Mouse (Mus musculus) MEL (cell line): Measurements from ENCODE around the gene Ramp3. TPM values are rescaled to one million over a fixed set of nuclear protein-coding genes. Genes with fewer than 3 reads are reported as not detected.

Experiments used
- DNase-seq: peaks from one replicate; pipeline ENCODE4 v3.0.0; 2011; ENCODE audit warnings: low read depth, low spot score
- H3K27ac ChIP-seq: 2 replicates; pipeline ENCODE4 v1.5.1; 2012; ENCODE audit warnings: low read depth, mild to moderate bottlenecking, control low read depth, low read length, moderate library complexity; ENCODE audit not compliant: control insufficient read depth
- H3K27me3 ChIP-seq, 2 experiments: fragments of 150-350 bp in 1 of 2; sonication (generic) in 1 of 2; 2 replicates each; pipeline ENCODE4 v1.6.1; 2012; ENCODE audit warnings: low read length in 2 of 2, mild to moderate bottlenecking in 2 of 2, improper control_type of control experiment in 1 of 2, moderate library complexity in 1 of 2; ENCODE audit not compliant: insufficient read depth in 2 of 2, control insufficient read depth in 1 of 2
- H3K36me3 ChIP-seq, 2 experiments: 2 replicates each; pipeline ENCODE4 v1.6.1; 2012 to 2014; ENCODE audit warnings: low read length in 2 of 2, improper control_type of control experiment in 1 of 2, inconsistent platforms in 1 of 2, mild to moderate bottlenecking in 1 of 2; ENCODE audit not compliant: insufficient read depth in 2 of 2, control insufficient read depth in 1 of 2
- H3K4me1 ChIP-seq, 2 experiments: fragments of 150-350 bp in 1 of 2; sonication (generic) in 1 of 2; 2 replicates each; pipeline ENCODE4 v1.6.1; 2012; ENCODE audit warnings: low read length in 2 of 2, improper control_type of control experiment in 1 of 2, mild to moderate bottlenecking in 1 of 2; ENCODE audit not compliant: insufficient read depth in 2 of 2, control insufficient read depth in 1 of 2
- H3K4me3 ChIP-seq, 2 experiments: fragments of 150-350 bp in 1 of 2; sonication (generic) in 1 of 2; 2 replicates each; pipeline ENCODE4 v1.5.1; 2012; ENCODE audit warnings: low read depth in 2 of 2, low read length in 2 of 2, mild to moderate bottlenecking in 2 of 2, moderate library complexity in 2 of 2, control low read depth in 1 of 2, improper control_type of control experiment in 1 of 2; ENCODE audit not compliant: control insufficient read depth in 1 of 2, insufficient read depth in 1 of 2
- H3K79me2 ChIP-seq: 2 replicates; pipeline ENCODE4 v1.6.1; 2012; ENCODE audit warnings: mild to moderate bottlenecking, low read length, moderate library complexity; ENCODE audit not compliant: control insufficient read depth, poor library complexity, insufficient read depth
- H3K9ac ChIP-seq: 2 replicates; pipeline ENCODE4 v1.6.1; 2012; ENCODE audit warnings: low read depth, mild to moderate bottlenecking, control low read depth, low read length, moderate library complexity; ENCODE audit not compliant: control insufficient read depth, poor library complexity, severe bottlenecking
- H3K9me3 ChIP-seq: fragments of 150-350 bp; sonication (generic); replicated peaks from 2 replicates; pipeline ENCODE4 v1.6.1; 2012; ENCODE audit warnings: mild to moderate bottlenecking, low read length, improper control_type of control experiment, moderate library complexity; ENCODE audit not compliant: insufficient read depth
- CTCF ChIP-seq, 3 experiments: IDR thresholded peaks in 2 of 3; conservative IDR thresholded peaks in 1 of 3; 2 replicates each; pipeline ENCODE4 v1.5.1; 2011 to 2012; ENCODE audit warnings: low read length in 3 of 3, low read depth in 2 of 3, mild to moderate bottlenecking in 2 of 3, improper control_type of control experiment in 1 of 3, inconsistent platforms in 1 of 3, mixed read lengths in 1 of 3, moderate library complexity in 1 of 3; ENCODE audit not compliant: control insufficient read depth in 1 of 3, insufficient read depth in 1 of 3, poor library complexity in 1 of 3, severe bottlenecking in 1 of 3
- EP300 ChIP-seq, 2 experiments: IDR thresholded peaks; 2 replicates each; pipeline ENCODE4 v1.6.1; 2011; ENCODE audit warnings: improper control_type of control experiment in 2 of 2, low read length in 2 of 2, low read depth in 1 of 2, mild to moderate bottlenecking in 1 of 2
- ETS1 ChIP-seq: IDR thresholded peaks from 2 replicates; pipeline ENCODE4 v1.6.1; 2012; ENCODE audit warnings: low read depth, mild to moderate bottlenecking, inconsistent platforms, low read length, improper control_type of control experiment, moderate library complexity
- GABPA ChIP-seq: IDR thresholded peaks from 2 replicates; pipeline ENCODE4 v1.6.1; 2012; ENCODE audit warnings: low read depth, mild to moderate bottlenecking, inconsistent platforms, low read length, improper control_type of control experiment, moderate library complexity
- JUND ChIP-seq: IDR thresholded peaks from 2 replicates; pipeline ENCODE4 v1.6.1; 2011; ENCODE audit warnings: low read depth, mild to moderate bottlenecking, improper control_type of control experiment, low read length
- NRF1 ChIP-seq: IDR thresholded peaks from 2 replicates; pipeline ENCODE4 v1.6.1; 2014; ENCODE audit warnings: low read depth, mild to moderate bottlenecking, inconsistent platforms, low read length, improper control_type of control experiment, moderate library complexity; ENCODE audit not compliant: poor library complexity, insufficient read depth, severe bottlenecking
- POLR2AphosphoS2 ChIP-seq: IDR thresholded peaks from 2 replicates; pipeline ENCODE4 v1.6.1; 2011; ENCODE audit warnings: low read length, improper control_type of control experiment
- POLR2AphosphoS5 ChIP-seq: IDR thresholded peaks from 2 replicates; pipeline ENCODE4 v1.6.1; 2012; ENCODE audit warnings: low read depth, borderline replicate concordance, mild to moderate bottlenecking, inconsistent platforms, low read length, moderate library complexity, mixed read lengths
- RCOR1 ChIP-seq: IDR thresholded peaks from 2 replicates; pipeline ENCODE4 v1.6.1; 2012; ENCODE audit warnings: low read depth, mild to moderate bottlenecking, inconsistent platforms, low read length, improper control_type of control experiment
- SIN3A ChIP-seq: IDR thresholded peaks from 2 replicates; pipeline ENCODE4 v1.6.1; 2012; ENCODE audit warnings: low read length, improper control_type of control experiment, inconsistent platforms
- SMC3 ChIP-seq: IDR thresholded peaks from 2 replicates; pipeline ENCODE4 v1.6.1; 2011; ENCODE audit warnings: low read depth, low read length, improper control_type of control experiment
- UBTF ChIP-seq: IDR thresholded peaks from 2 replicates; pipeline ENCODE4 v1.6.1; 2012; ENCODE audit warnings: low read depth, mild to moderate bottlenecking, inconsistent platforms, low read length, improper control_type of control experiment, moderate library complexity, borderline replicate concordance; ENCODE audit not compliant: insufficient read depth
- USF1 ChIP-seq: IDR thresholded peaks from 2 replicates; pipeline ENCODE4 v1.6.1; 2014; ENCODE audit warnings: low read depth, mild to moderate bottlenecking, inconsistent platforms, low read length, improper control_type of control experiment, moderate library complexity
- USF2 ChIP-seq, 2 experiments: IDR thresholded peaks; 2 replicates each; pipeline ENCODE4 v1.6.1; 2011 to 2012; ENCODE audit warnings: improper control_type of control experiment in 2 of 2, low read length in 2 of 2, borderline replicate concordance in 1 of 2, inconsistent platforms in 1 of 2, low read depth in 1 of 2, mild to moderate bottlenecking in 1 of 2; ENCODE audit not compliant: insufficient read depth in 1 of 2
- polyA plus RNA-seq, 2 experiments: library from polyadenylated mRNA; stranded (reverse) in 1 of 2; unstranded in 1 of 2; fragments of >175 nt in 1 of 2; fragments of >200 nt in 1 of 2; gene quantifications; 2 replicates each; pipeline versions ENCODE4 v1.2.1 to v1.2.4; 2012; ENCODE audit warnings: low replicate concordance in 2 of 2, low read depth in 1 of 2; ENCODE audit not compliant: insufficient read length in 2 of 2, insufficient read depth in 1 of 2, missing spikeins in 1 of 2
- total RNA-seq: library from RNA; depleted of rRNA; stranded (reverse); fragments of 300-350 nt; gene quantifications from 2 replicates; pipeline ENCODE4 v1.2.3, GENCODE M21; 2012

Gene Ramp3
- total and polyA plus RNA-seq, 3 experiments: not detected

DNA sequence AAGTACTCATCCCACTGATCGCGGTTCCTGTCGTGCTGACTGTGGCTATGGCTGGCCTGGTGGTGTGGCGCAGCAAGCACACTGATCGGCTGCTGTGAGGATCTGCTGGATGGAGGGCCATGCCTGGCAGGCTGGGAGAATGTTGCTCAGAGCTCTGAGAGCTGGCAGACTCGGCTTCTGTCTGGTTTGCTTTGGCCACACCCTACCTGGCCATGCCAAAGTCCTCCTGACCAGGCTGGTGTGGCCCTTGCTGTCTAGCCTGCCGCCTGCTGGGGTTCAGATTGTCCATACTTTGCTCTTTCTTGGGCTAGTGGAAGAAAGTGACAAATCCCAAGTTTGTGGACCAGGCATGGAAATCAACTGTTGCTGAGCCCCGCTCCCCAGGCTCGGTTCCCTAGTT is 18.3 kb downstream of the Ramp3 start:
- TF ChIP-seq GABPA: no peak
- TF ChIP-seq UBTF: no peak
- TF ChIP-seq JUND: no peak
- no peak for TF ChIP-seq NRF1
- TF ChIP-seq RCOR1: no peak
- TF ChIP-seq USF1: no peak
- TF ChIP-seq USF2 (IDR thresholded peaks at IDR 0.05; ENCODE audit: borderline replicate concordance in 1 of 2, insufficient read depth in 1 of 2, low read depth in 1 of 2, low read length in 2 of 2): no peak
- no peak for TF ChIP-seq POLR2AphosphoS2
- TF ChIP-seq EP300 (IDR thresholded peaks at IDR 0.05; ENCODE audit: low read depth in 1 of 2, low read length in 2 of 2): no peak
- TF ChIP-seq SIN3A: no peak
- TF ChIP-seq POLR2AphosphoS5: no peak
- TF ChIP-seq SMC3: no peak
- TF ChIP-seq ETS1: no peak
- H3K4me1 ChIP-seq: no peaks in the 10 kb centered on the region; a peak in 1 of 4 replicates
- no peaks in the 10 kb centered on the region for H3K27me3 ChIP-seq
- no peak overlapping the region for H3K9ac ChIP-seq
- no peak overlapping the region for H3K27ac ChIP-seq
- H3K36me3 ChIP-seq: no peaks in the 10 kb centered on the region; a peak in 1 of 4 replicates
- no peak for DNase-seq
- H3K79me2 ChIP-seq: no peaks in the 10 kb centered on the region
- no peaks in the 10 kb centered on the region for H3K9me3 ChIP-seq
- H3K4me3 ChIP-seq: no peak overlapping the region

DNA sequence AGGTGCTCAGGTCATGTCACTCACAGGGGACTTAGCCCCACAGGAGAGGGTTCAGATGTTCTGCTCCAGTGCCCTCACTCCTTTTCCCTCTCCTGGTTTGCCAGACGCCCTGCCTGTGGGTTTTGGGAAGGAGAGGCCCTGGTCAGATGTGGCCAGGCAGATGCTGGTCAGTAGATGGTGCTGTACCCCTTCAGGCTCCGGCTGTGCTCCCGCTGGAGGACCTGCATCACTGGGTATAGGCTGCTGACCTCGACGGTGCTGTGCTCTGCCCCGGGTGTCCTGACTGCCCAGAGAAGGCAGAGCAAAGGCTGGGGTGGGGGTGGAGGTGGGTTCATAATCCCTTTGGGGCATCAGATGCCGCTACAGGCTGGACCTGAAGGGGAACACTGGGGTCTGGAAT is 19.2 kb downstream of the Ramp3 start:
- DNase-seq: no peak
- Histone ChIP-seq H3K4me1 (no peaks in the 10 kb centered on the region; a peak in 1 of 4 replicates), H3K27ac (no peak overlapping the region), H3K36me3 (no peaks in the 10 kb centered on the region; a peak in 1 of 4 replicates), H3K79me2 (no peaks in the 10 kb centered on the region), H3K27me3 (no peaks in the 10 kb centered on the region), H3K9me3 (no peaks in the 10 kb centered on the region), H3K9ac (no peak overlapping the region), H3K4me3 (no peak overlapping the region)
- TF ChIP-seq EP300 (IDR thresholded peaks at IDR 0.05; ENCODE audit: low read depth in 1 of 2, low read length in 2 of 2) (no peak), CTCF (IDR thresholded peaks at IDR 0.05 in 2 of 3, conservative IDR thresholded peaks at IDR 0.05 in 1 of 3; ENCODE audit: control insufficient read depth in 1 of 3, insufficient read depth in 1 of 3, low read depth in 2 of 3, low read length in 3 of 3, poor library complexity in 1 of 3, severe bottlenecking in 1 of 3) (0 out of 6 replicates have a peak, but pooled peaks of 1 of the 3 experiments have one; percentile 0)
